Mouse (Mus musculus): ENCODE measurements around the gene Slc26a6. TPM values are rescaled to one million over a fixed set of nuclear protein-coding genes. Genes with fewer than 3 reads are reported as not detected.

Slc26a6 gene
- polyA plus RNA-seq, 1 experiment from 2014 or later = 5.7 TPM

Small RNAs within 50 kb of the gene (microRNA-seq; reads per million reads assigned to microRNA genes)
- not detected for gene Gm23156

Other genes with a start within 250 kb of the Slc26a6 start
- gene Arih2, start 203.9 kb upstream of the Slc26a6 start, polyA plus RNA-seq (2015; fragmentation: Nextera tagmentation; extraction: Ambion mirVana) = 36.6 and 44.5 TPM in 2 replicates
- gene Slc25a20, start 191.2 kb upstream of the Slc26a6 start, polyA plus RNA-seq (2015; fragmentation: Nextera tagmentation; extraction: Ambion mirVana) = 67.9 and 73.0 TPM in 2 replicates
- 25.6 and 26.8 TPM in 2 replicates for gene Prkar2a, start 164.0 kb upstream of the Slc26a6 start, polyA plus RNA-seq (2015; fragmentation: Nextera tagmentation; extraction: Ambion mirVana)
- 39.8 and 42.9 TPM in 2 replicates for gene Ip6k2, start 69.5 kb upstream of the Slc26a6 start, polyA plus RNA-seq (2015; fragmentation: Nextera tagmentation; extraction: Ambion mirVana)
- gene Nckipsd, start 44.9 kb upstream of the Slc26a6 start, polyA plus RNA-seq (2015; fragmentation: Nextera tagmentation; extraction: Ambion mirVana) = 9.7 and 10.6 TPM in 2 replicates
- gene Celsr3, start 27.0 kb upstream of the Slc26a6 start, polyA plus RNA-seq (2015; fragmentation: Nextera tagmentation; extraction: Ambion mirVana) = 0.09 and 0.10 TPM in 2 replicates
- gene Tmem89, start 61.3 kb downstream of the Slc26a6 start, polyA plus RNA-seq (2015; fragmentation: Nextera tagmentation; extraction: Ambion mirVana) = not detected in 2 replicates
- 749 and 828 TPM in 2 replicates for gene Uqcrc1, start 83.3 kb downstream of the Slc26a6 start, polyA plus RNA-seq (2015; fragmentation: Nextera tagmentation; extraction: Ambion mirVana)
- 0.82 and 1.3 TPM in 2 replicates for gene Col7a1, start 100.3 kb downstream of the Slc26a6 start, polyA plus RNA-seq (2015; fragmentation: Nextera tagmentation; extraction: Ambion mirVana)
- gene Ucn2, start 132.7 kb downstream of the Slc26a6 start, polyA plus RNA-seq (2015; fragmentation: Nextera tagmentation; extraction: Ambion mirVana) = not detected in 2 replicates
- gene Pfkfb4, start 138.5 kb downstream of the Slc26a6 start, polyA plus RNA-seq (2015; fragmentation: Nextera tagmentation; extraction: Ambion mirVana) = 2.8 and 2.9 TPM in 2 replicates
- gene Shisa5, start 185.3 kb downstream of the Slc26a6 start, polyA plus RNA-seq (2015; fragmentation: Nextera tagmentation; extraction: Ambion mirVana) = 63.6 and 69.3 TPM in 2 replicates
- 7.7 and 10.9 TPM in 2 replicates for gene Trex1, start 206.5 kb downstream of the Slc26a6 start, polyA plus RNA-seq (2015; fragmentation: Nextera tagmentation; extraction: Ambion mirVana)
- gene Atrip, start 220.8 kb downstream of the Slc26a6 start, polyA plus RNA-seq (2015; fragmentation: Nextera tagmentation; extraction: Ambion mirVana) = 16.6 and 18.0 TPM in 2 replicates
- 12.4 and 16.7 TPM in 2 replicates for gene Ccdc51, start 229.2 kb downstream of the Slc26a6 start, polyA plus RNA-seq (2015; fragmentation: Nextera tagmentation; extraction: Ambion mirVana)
- gene Tma7, start 229.3 kb downstream of the Slc26a6 start, polyA plus RNA-seq (2015; fragmentation: Nextera tagmentation; extraction: Ambion mirVana) = 568 and 620 TPM in 2 replicates
- gene Plxnb1, start 242.1 kb downstream of the Slc26a6 start, polyA plus RNA-seq (2015; fragmentation: Nextera tagmentation; extraction: Ambion mirVana) = 7.1 and 8.2 TPM in 2 replicates